Mouse (Mus musculus): ENCODE results near the gene Edem2. TPM values are rescaled to one million over a fixed set of nuclear protein-coding genes. Genes with fewer than 3 reads are reported as not detected.

Edem2 gene
- polyA plus RNA-seq, 1 experiment from 2014 or later, result 27.6 TPM

- 67% methylated on average over 5 of the region's 5 CpGs for WGBS (ENCODE audit: insufficient replicate concordance)
- H3K9ac ChIP-seq, result no peak overlapping the region
- H3K27ac ChIP-seq (replicated peaks), result no peak overlapping the region
- no peaks in the 10 kb centered on the region for H3K36me3 ChIP-seq (replicated peaks)
- no peak overlapping the region for H3K4me2 ChIP-seq
- H3K4me3 ChIP-seq (replicated peaks), result no peak overlapping the region
- no peak for ATAC-seq (ENCODE audit: insufficient read depth)
- H3K9me3 ChIP-seq (replicated peaks), result no peaks in the 10 kb centered on the region
- no peaks in the 10 kb centered on the region for H3K4me1 ChIP-seq (replicated peaks)
- H3K27me3 ChIP-seq, result no peaks in the 10 kb centered on the region
Observed at GRCm38 (mm10) chr2:155735080-155735479, 5.8 kb upstream of the Edem2 start.

GRCm38 (mm10) chr2:155728742-155729141 lies 533 bp downstream of the Edem2 start:
- Histone ChIP-seq H3K4me1 (replicated peaks) (peaks cover 27% of the 10 kb centered on the region), H3K4me3 (replicated peaks) (peak overlapping the region; percentile 81), H3K27me3 (no peaks in the 10 kb centered on the region), H3K9ac (peak overlapping the region; percentile 66), H3K4me2 (peak overlapping the region; percentile 89), H3K27ac (replicated peaks) (0 out of 2 replicates have a peak overlapping the region, but pooled peaks have one; percentile 31), H3K36me3 (replicated peaks) (no peaks in the 10 kb centered on the region), H3K9me3 (replicated peaks) (no peaks in the 10 kb centered on the region)
- no peak for ATAC-seq (ENCODE audit: insufficient read depth)
- WGBS (ENCODE audit: insufficient replicate concordance), result 6% methylated on average over 15 of the region's 15 CpGs

GRCm38 (mm10) chr2:155727764-155728395 lies 1.4 kb downstream of the Edem2 start:
- no peaks in the 10 kb centered on the region for H3K9me3 ChIP-seq (replicated peaks)
- peaks cover 27% of the 10 kb centered on the region for H3K4me1 ChIP-seq (replicated peaks)
- no peaks in the 10 kb centered on the region for H3K27me3 ChIP-seq
- 0 out of 2 replicates have a peak, but pooled peaks cover under 1% of the 10 kb centered on the region for H3K36me3 ChIP-seq (replicated peaks)
- H3K9ac ChIP-seq, result no peak overlapping the region
- whole genome bisulfite sequencing (ENCODE audit: insufficient replicate concordance), result 63% methylated on average over 7 of the region's 7 CpGs
- H3K27ac ChIP-seq (replicated peaks), result no peak overlapping the region
- peak overlapping the region; percentile 89 for H3K4me2 ChIP-seq
- ATAC-seq (ENCODE audit: insufficient read depth), result no peak
- 0 out of 2 replicates have a peak overlapping the region, but pooled peaks have one; percentile 1 for H3K4me3 ChIP-seq (replicated peaks)

- Histone ChIP-seq H3K36me3 (replicated peaks) (0 out of 2 replicates have a peak, but pooled peaks cover 8% of the 10 kb centered on the region), H3K4me1 (replicated peaks) (peaks cover 27% of the 10 kb centered on the region), H3K27ac (replicated peaks) (no peak overlapping the region), H3K4me2 (no peak overlapping the region), H3K9ac (no peak overlapping the region), H3K4me3 (replicated peaks) (no peak overlapping the region), H3K9me3 (replicated peaks) (no peaks in the 10 kb centered on the region), H3K27me3 (no peaks in the 10 kb centered on the region)
- 54% methylated on average over 7 of the region's 7 CpGs for WGBS (ENCODE audit: insufficient replicate concordance)
- peak; percentile 19; the same call in 1 of the 2 replicates for ATAC-seq (ENCODE audit: insufficient read depth)
Observed at GRCm38 (mm10) chr2:155726302-155726701, 3.0 kb downstream of the Edem2 start.

GRCm38 (mm10) chr2:155724526-155724925 lies 4.7 kb downstream of the Edem2 start:
- Histone ChIP-seq H3K4me1 (replicated peaks) (peaks cover 24% of the 10 kb centered on the region), H3K27ac (replicated peaks) (no peak overlapping the region), H3K4me3 (replicated peaks) (no peak overlapping the region), H3K27me3 (no peaks in the 10 kb centered on the region), H3K9ac (no peak overlapping the region), H3K4me2 (no peak overlapping the region), H3K9me3 (replicated peaks) (no peaks in the 10 kb centered on the region), H3K36me3 (replicated peaks) (0 out of 2 replicates have a peak, but pooled peaks cover 9% of the 10 kb centered on the region)
- 50% methylated on average over 6 of the region's 6 CpGs for WGBS (ENCODE audit: insufficient replicate concordance)
- no peak for ATAC-seq (ENCODE audit: insufficient read depth)

GRCm38 (mm10) chr2:155724036-155724435 lies 5.2 kb downstream of the Edem2 start:
- Histone ChIP-seq H3K27ac (replicated peaks) (no peak overlapping the region), H3K4me2 (no peak overlapping the region), H3K4me1 (replicated peaks) (peaks cover 19% of the 10 kb centered on the region), H3K4me3 (replicated peaks) (no peak overlapping the region), H3K27me3 (no peaks in the 10 kb centered on the region), H3K9me3 (replicated peaks) (no peaks in the 10 kb centered on the region), H3K36me3 (replicated peaks) (0 out of 2 replicates have a peak, but pooled peaks cover 12% of the 10 kb centered on the region), H3K9ac (no peak overlapping the region)
- WGBS (ENCODE audit: insufficient replicate concordance), result 37% methylated on average over 5 of the region's 5 CpGs
- ATAC-seq (ENCODE audit: insufficient read depth), result no peak

- Histone ChIP-seq H3K9me3 (replicated peaks) (no peaks in the 10 kb centered on the region), H3K4me3 (replicated peaks) (no peak overlapping the region), H3K9ac (no peak overlapping the region), H3K4me1 (replicated peaks) (no peaks in the 10 kb centered on the region), H3K27me3 (no peaks in the 10 kb centered on the region), H3K4me2 (no peak overlapping the region), H3K36me3 (replicated peaks) (peaks cover 22% of the 10 kb centered on the region; the same call in 1 of the 2 replicates), H3K27ac (replicated peaks) (no peak overlapping the region)
- ATAC-seq (ENCODE audit: insufficient read depth), result no peak
- WGBS (ENCODE audit: insufficient replicate concordance), result 56% methylated on average over 5 of the region's 5 CpGs
Observed at GRCm38 (mm10) chr2:155720585-155720984, 8.7 kb downstream of the Edem2 start.

- Histone ChIP-seq H3K27ac (replicated peaks) (no peak overlapping the region), H3K9ac (no peak overlapping the region), H3K4me1 (replicated peaks) (no peaks in the 10 kb centered on the region), H3K4me3 (replicated peaks) (no peak overlapping the region), H3K27me3 (no peaks in the 10 kb centered on the region), H3K4me2 (no peak overlapping the region), H3K36me3 (replicated peaks) (peaks cover 40% of the 10 kb centered on the region; the same call in 1 of the 2 replicates), H3K9me3 (replicated peaks) (no peaks in the 10 kb centered on the region)
- no peak for ATAC-seq (ENCODE audit: insufficient read depth)
- WGBS (ENCODE audit: insufficient replicate concordance), result 75% methylated on average over 12 of the region's 12 CpGs
Observed at GRCm38 (mm10) chr2:155717082-155717990, 11.9 kb downstream of the Edem2 start.

GRCm38 (mm10) chr2:155710557-155710956 lies 18.7 kb downstream of the Edem2 start:
- H3K4me2 ChIP-seq, result no peak overlapping the region
- no peak overlapping the region for H3K9ac ChIP-seq
- no peaks in the 10 kb centered on the region for H3K4me1 ChIP-seq (replicated peaks)
- H3K27me3 ChIP-seq, result no peaks in the 10 kb centered on the region
- peaks cover 60% of the 10 kb centered on the region for H3K36me3 ChIP-seq (replicated peaks)
- no peaks in the 10 kb centered on the region for H3K9me3 ChIP-seq (replicated peaks)
- 54% methylated on average over 11 of the region's 11 CpGs for WGBS (ENCODE audit: insufficient replicate concordance)
- H3K27ac ChIP-seq (replicated peaks), result no peak overlapping the region
- no peak for ATAC-seq (ENCODE audit: insufficient read depth)
- H3K4me3 ChIP-seq (replicated peaks), result no peak overlapping the region

- H3K4me2 ChIP-seq, result no peak overlapping the region
- no peak overlapping the region for H3K9ac ChIP-seq
- ATAC-seq (ENCODE audit: insufficient read depth), result no peak
- WGBS (ENCODE audit: insufficient replicate concordance), result 74% methylated on average over 4 of the region's 4 CpGs
- H3K9me3 ChIP-seq (replicated peaks), result no peaks in the 10 kb centered on the region
- no peaks in the 10 kb centered on the region for H3K27me3 ChIP-seq
- H3K36me3 ChIP-seq (replicated peaks), result peaks cover 54% of the 10 kb centered on the region
- H3K4me1 ChIP-seq (replicated peaks), result no peaks in the 10 kb centered on the region
- no peak overlapping the region for H3K27ac ChIP-seq (replicated peaks)
- H3K4me3 ChIP-seq (replicated peaks), result no peak overlapping the region
Observed at GRCm38 (mm10) chr2:155707251-155707650, 22.0 kb downstream of the Edem2 start.

- H3K9me3 ChIP-seq (replicated peaks), result no peaks in the 10 kb centered on the region
- no peak overlapping the region for H3K9ac ChIP-seq
- WGBS (ENCODE audit: insufficient replicate concordance), result 67% methylated on average over 4 of the region's 4 CpGs
- no peak overlapping the region for H3K4me2 ChIP-seq
- no peak for ATAC-seq (ENCODE audit: insufficient read depth)
- H3K4me3 ChIP-seq (replicated peaks), result no peak overlapping the region
- no peaks in the 10 kb centered on the region for H3K27me3 ChIP-seq
- no peaks in the 10 kb centered on the region for H3K4me1 ChIP-seq (replicated peaks)
- no peak overlapping the region for H3K27ac ChIP-seq (replicated peaks)
- peaks cover 31% of the 10 kb centered on the region for H3K36me3 ChIP-seq (replicated peaks)
Observed at GRCm38 (mm10) chr2:155703630-155704029, 25.6 kb downstream of the Edem2 start.

Measured in liver, embryonic 15.5 days (tissue).